Mouse (Mus musculus) neutrophil, adult 5-6 weeks (primary cell): ENCODE measurements around the gene Mdm2. TPM values are rescaled to one million over a fixed set of nuclear protein-coding genes. Genes with fewer than 3 reads are reported as not detected.
"Not testable (repeated sequence)": the region's sequence is repeated elsewhere in the genome, so short reads cannot be mapped to it uniquely, and the experiment has no call there.

Experiments
- ATAC-seq: fragments of 151-379, 151-347 bp; 2 replicates; pipeline ENCODE4 v1.8.0; 2017; ENCODE audit warnings: mild to moderate bottlenecking, moderate TSS enrichment; ENCODE audit not compliant: insufficient number of reproducible peaks, poor library complexity, low FRiP score, severe bottlenecking; ENCODE audit errors: extremely low read depth
- total RNA-seq: library from RNA; stranded (forward); fragments of 200-1000 nt; gene quantifications from 2 replicates; pipeline ENCODE4 v1.2.3, GENCODE M21; 2017

Mdm2 gene
- total RNA-seq, 1 experiment from 2014 or later = 173 TPM

DNA sequence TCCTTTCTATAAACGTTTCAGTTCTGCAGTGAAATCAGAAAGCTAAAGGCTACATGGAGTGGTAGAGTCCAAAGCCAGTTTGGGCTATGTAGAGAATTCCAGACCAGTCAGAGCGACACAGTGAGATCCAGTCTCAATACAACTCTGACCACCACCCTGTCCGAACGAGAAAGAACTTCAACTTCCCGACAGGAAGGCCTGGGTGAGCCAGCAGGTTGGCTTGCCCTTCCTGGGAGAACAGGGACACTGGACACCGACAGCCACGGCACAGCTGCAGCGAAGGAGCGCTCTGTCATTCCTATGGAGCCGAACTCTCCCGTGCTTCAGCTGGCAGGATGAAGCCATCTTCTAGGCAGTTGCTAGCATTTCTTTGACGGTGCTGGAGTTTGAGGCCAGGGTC is 24.8 kb upstream of the Mdm2 start:
- not testable (repeated sequence) for ATAC-seq

DNA sequence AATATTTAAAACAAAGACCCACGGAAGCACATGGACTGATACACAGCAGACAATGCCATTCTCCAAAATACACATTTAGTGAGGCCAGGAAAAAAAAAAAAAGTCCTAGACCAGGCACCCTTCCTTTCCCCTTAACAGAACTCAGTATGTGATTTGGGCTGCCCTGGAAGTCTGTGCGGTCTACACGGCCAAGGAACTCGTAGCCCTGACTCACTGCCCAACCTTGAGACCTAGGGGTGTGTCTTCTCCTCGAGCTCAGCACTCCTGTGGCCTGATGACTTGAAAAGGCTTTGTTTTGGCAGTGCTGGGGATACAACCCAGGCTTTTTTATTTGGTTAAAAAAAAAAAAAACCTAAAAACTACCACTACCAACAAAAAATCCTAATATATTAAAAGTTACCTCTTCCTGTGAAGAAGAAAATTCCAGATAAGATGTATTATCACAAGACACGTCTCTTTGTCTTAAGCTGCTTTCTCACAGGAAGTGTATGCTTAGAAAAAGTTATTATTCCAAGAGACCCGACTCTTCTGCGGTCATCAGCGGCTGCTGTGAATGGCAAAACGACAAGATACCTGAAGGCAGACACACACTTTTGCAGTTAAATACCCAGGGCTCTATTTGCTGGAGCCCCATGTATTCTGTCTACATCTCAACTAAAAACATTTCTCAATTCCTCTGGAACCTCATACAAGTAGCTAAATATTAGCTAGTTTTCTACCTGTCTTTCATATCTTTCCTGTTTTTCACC is 23.7 kb upstream of the Mdm2 start:
- not testable (repeated sequence) for ATAC-seq

DNA sequence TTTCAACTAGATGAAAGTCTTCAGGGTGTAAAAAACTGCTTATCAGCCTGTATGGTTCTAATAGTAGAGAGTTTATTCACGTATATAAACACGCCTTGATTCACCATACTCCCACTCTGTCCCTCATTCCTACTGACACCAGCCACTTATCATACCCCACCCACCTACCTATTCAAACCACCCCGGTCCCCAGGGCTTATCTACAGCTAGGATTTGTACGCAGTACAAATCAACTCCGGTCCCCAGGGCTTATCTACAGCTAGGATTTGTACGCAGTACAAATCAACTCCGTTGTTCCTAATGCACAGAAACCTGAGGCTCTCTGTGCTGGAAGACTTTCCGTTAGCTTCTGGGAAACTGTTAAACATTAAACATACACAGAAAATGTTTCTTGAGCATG is 23.1 kb upstream of the Mdm2 start:
- ATAC-seq = not testable (repeated sequence)

DNA sequence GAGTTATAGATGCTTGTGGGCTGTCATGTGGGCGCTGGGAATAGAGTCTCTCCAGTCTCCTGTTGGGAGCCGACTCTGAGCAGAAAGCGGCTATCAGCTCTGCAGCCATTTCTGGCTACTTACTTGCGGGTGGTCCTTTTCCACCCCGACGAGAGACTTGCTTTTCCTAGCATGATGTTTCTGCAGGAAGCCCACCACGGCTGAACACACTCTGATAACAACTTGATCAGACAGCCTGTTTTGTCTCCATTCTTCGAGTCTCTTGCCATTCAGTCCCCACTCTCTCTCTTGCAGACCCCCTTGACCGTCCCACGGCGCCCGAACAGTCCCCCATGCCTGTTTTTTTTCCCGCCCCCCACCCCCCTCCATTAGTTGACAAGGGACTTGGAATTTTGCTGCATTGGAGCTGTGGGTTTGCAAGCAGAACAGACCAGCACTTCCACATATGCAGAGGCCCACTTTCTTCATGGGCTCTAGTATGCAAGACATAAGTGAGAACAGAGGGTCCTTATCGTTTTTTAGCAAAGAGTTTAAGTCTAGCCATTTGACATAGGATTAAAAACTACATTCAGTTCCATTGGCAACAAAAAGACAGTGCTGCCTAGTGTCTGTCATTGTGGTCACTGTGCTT is 22.5 kb upstream of the Mdm2 start:
- no peak for ATAC-seq

DNA sequence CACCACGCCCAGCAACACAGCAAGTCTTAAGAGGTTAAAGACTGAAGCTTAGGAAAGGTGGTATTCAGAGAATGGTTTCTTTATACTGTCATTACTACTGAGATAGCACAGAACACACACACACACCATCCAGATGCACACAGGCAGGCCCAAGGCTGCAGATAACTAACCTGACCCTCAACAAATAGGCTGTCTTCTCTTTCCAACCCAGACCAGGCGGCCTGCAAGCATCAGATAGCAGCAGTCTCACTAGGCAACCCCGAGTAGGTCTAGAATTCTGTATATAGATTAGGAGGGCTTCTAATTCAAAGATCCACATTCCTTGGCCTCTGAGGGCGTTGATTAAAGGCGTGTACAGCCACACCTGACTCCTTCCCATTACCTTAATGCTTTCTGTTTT is 21.6 kb upstream of the Mdm2 start:
- ATAC-seq = no peak

DNA sequence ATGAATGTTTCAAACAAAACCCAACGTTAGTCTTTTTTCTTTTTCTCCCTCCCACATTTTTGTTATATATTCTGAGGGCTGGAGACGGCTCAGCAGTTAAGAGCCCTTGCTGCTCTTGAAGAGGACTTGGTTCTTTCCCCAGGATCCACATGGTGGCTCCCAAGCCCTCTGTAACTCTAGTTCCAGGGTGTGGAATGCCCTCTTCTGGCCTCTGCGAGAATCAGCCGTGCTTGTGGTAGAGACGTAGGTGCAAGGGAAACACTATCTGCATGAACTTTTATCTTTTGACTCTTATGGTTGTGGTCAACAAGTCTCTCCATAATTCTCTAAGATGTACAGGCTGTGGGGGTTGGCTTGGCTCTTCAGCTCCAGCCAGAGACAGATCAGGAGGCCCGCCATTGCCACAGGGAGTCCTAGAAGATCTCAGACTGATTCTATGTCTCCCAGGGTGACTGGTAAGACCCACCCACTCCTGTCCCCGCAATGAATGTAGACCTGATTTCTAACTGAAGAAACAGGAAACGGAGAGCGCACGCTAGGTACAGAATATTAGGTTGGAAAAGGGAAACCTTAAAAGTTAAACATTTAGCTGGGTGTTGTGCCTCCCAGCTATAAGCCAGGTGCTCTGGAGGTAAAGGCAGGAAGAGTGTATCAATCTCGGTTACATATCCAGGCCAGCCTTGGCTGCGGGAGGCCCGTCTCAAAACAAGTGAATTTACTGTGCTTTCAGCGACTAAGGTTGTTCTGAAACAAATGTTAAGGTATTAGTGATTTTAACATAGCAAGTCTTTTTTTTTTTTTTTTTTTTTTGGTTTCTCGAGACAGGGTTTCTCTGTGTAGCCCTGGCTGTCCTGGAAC is 20.9 kb upstream of the Mdm2 start:
- peak; percentile 60; the same call in 1 of the 2 replicates for ATAC-seq

DNA sequence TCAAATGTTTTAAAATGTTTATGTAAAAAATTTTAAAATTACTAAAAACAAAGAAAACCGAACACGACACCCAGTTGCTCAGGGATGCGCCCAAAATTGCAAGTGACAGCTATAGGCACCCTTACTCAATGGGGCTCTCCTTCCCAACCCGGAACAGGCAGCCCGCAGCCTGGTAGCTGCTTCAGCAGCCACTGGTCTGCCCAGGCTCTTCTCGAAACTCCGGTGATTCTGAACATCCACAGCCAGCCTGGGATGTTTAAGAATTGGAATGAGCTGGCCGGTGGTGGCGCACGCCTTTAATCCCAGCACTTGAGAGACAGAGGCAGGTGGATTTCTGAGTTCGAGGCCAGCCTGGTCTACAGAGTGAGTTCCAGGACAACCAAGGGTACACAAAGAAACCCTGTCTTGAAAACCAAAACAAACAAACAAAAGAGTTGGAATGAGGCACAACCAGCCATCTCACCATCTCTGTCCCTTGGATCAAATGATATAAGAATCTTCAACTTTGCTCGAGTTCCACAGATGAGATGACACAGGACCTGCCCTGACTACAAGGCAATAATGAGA is 20.2 kb upstream of the Mdm2 start:
- no peak for ATAC-seq

DNA sequence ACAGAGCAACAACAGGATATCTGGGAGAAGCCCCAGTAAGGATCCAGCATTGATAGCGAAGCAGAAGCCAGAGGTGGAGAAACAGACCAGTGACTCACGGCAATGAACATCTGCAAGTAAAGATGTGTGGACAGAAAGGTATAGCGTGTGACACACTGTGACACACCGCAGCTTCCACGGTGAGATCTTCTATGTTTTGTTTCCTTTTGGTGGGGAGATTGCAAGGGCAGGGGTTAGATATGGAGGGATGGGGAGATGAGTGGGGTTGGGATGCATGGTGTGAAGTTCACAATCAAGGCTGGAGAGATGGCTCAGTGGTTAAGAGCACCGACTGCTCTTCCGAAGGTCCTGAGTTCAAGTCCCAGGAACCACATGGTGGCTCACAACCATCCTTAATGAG is 19.6 kb upstream of the Mdm2 start:
- ATAC-seq = no peak

DNA sequence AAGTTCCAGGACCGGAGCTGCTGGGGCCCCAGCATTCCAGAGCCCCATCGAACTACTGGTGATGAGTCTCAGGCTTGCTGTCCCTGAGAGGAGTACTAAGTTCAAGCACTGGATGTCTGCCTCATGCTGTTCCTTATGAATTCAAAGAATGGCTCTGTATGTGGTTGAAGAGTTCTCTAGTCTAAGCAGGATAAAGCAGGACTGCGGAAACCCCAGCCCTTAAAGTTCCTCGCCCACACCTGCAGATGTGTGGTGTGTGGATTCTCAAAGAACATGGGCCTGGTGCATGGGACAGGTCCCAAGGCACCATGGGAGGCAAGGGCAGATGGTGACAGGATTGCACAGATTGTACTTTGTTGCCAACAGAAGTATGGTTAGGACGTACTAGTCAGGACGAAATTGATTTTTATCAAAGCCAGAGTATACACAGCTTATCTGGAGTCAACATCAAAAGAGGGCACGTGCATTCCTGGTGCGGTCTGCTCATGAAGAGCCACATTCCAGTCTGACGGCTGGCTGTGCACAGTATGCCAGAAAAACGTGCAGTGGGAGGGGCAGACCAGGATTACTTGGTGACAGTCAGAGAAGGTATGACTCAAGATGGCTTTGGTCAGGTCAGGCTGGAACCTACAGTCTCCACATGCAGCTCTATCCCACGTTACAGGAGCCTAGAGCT is 18.7 kb upstream of the Mdm2 start:
- ATAC-seq = no peak

DNA sequence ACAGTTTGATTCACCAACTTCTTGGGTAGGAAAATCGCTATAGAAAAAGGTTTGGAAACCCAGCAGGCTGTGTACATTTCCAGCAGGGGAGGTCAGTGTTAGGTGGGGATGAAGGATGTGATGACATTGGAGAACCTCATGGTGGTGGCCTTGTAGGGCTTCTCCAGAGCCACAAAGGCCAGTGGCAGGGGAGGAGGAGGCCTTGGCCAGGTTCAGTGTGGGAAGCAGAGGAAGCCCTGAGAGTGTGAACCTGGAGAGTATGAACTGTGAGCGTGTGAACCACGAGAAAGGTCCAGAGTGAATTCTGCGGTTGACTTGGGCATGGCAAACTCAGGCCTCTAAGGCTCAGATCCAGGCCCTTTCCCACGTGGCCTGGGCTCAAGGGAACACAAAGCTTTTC is 18.0 kb upstream of the Mdm2 start:
- no peak for ATAC-seq

DNA sequence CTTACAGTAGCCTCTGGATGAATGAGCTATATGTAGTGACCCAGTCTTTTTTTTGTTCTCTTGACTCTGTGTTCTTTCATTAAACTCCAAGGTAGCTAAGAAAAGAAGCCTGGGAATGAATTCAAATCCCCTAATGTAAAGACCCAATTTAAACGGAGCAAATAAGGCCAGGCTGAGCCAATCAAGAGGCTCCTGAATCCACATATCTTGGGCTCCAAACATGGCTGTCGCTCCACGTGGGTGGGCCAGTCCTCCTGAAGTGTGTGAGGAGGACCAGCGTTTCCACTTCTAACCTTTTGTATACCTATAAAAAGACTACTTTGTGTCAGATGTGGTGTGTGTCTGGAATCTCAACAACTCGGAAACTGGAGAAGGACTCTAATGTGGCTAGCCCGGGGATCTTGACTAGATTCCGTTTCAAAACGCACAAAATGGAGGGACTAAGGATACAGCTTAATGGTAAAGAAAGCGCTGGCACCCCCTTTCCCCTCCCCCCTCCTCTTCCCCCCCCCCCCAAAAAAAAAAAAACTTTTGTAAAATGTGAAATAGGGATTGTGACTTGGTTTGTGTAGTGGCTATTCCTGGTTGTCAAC is 17.1 kb upstream of the Mdm2 start:
- no peak for ATAC-seq

DNA sequence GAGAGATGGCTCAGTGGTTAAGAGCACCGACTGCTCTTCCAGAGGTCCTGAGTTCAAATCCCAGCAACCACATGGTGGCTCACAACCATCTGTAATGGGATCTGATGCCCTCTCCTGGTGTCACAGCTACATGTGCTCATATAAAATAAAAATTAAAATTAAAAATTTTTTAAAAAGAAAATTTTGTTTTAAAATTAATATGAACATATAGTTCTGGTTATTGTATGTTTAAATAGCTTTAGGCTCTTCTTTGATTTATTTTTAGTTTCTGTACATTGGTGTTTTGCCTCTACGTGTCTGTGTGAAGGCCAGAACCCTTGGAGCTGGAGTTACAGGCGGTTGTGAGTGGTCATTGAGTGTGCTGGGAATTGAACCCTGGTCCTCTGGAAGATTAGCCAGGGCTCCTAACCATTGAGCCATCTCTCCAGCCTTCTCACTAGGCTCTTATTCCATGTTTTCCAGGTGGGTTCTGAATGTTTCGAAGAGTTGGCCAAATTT is 16.4 kb upstream of the Mdm2 start:
- ATAC-seq = no peak

DNA sequence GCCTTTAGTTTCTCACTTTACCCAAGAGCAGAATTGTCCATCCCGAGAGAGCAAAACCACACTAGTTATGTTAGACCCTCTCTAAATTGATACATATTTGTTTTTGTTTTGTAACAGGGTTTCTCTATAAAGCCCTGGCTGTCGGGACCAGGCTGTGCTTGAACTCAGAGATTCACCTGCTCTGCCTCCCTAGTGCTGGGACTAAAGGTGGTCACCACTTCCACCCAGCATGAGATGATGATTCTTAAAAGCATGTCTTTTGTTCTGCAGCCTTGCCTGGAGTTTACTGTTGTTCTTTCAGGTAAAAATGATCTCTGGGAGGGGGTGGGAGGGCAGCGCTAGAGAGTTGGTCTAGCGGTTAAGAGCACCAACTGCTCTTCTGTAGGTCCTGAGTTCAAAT is 15.8 kb upstream of the Mdm2 start:
- ATAC-seq = no peak

DNA sequence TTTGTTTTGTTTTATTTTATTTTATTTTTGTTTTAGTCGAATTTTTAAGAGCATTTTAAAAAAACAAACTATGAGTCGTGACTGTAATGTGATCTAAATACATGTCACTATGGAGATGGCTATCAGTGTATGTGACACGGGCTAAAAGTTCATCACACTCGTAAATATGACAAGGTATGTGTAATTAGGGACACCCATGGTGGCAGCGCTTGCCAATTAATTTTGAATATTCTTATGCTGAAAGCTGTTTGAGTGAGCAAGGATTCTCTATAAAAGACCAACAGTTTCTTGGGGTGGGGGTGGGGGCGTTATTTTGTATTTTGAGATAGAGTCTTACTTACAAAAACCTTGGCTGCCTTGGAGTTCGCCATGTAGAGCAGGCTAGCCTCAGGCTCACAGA is 15.1 kb upstream of the Mdm2 start:
- no peak for ATAC-seq

DNA sequence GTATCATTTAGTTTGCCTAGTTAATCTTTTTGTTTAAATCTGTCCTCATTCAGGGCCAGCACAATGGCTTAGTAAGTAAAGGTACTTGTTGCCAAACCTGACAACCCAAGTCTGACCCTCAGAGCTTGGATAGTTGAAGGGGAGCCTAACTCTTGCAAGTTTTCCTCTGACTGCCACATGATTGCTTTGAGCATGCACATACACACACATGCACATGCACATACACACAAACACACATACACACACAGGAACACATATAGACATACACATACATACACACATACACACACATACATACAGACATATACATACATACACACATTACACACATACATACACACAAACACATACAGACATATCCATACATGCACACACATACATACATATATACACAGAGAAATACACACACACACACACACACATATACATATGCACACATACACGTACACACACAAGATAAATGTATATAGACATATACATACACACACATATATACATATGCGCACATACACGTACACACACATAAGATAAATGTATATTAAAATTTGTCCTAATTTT is 14.3 kb upstream of the Mdm2 start:
- ATAC-seq = no peak

DNA sequence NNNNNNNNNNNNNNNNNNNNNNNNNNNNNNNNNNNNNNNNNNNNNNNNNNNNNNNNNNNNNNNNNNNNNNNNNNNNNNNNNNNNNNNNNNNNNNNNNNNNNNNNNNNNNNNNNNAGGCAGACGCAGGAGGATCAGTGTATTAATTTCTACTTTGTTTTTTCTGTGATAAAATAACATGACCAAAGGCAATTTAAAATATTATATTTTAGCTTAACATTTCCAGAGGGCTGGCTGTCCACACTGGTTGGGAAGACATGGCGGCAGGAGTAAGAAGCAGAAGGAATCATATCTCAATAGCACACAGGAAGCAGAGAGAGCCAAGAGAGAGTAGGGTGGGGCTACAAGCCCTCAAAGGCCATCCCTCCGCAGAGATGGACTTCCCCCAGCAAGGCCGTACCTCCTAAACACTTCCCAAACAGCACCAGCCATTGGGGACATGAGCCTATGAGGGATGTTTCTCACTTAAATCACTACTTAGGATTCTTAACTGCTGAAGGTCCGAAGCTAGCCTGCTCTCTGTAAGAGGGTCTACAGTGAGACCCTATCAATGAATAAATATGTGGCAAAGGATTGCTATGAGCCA is 13.7 kb upstream of the Mdm2 start:
- no peak for ATAC-seq

DNA sequence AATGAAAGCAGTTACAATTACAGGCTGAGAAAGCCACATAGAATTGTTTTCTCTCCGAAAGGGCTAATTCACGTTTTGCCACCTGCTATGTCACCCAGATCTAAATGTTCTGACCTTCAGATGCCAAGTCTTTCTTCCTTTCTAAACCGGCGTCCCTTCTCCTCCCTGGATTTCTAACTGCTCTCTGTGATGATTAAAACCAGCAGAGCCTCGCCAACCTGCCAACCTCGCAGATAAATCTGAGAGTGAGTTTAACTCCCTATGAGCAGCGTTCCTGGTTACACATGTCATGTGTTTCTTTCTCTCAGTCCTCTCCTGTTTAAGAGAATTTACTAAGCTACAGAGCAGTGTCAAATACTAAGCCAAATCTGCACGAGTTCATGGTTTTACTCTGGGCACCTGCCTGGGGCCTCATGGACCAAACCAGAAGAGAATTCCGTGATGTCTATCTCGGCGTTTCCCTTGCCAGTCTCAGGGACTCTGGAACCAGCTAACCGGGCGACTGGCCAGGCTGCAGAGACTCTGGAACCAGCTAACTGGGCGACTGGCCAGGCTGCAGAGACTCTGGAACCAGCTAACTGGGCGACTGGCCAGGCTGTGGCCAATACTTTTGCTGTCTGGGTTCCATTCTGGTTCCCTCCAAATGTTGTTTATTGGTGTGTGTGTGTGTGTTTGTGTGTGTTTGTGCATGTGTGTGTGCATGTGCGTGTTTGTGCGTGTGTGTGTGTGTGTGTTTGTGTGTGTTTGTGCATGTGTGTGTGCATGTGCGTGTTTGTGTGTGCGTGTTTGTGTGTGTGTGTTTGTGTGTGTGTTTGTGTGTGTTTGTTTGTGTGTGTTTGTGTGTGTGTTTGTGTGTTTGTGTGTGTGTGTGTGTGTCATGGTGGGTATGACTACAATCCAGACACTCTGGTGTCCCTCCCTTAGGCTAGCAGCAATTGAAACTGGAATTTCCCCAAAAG is 7.9 kb upstream of the Mdm2 start:
- ATAC-seq = no peak
